Mouse (Mus musculus) ES-Bruce4 (cell line): ENCODE measurements at regions not wholly inside any gene's neighbourhood (a gene's known extent, or its start where the extent isn't known, plus 50 kb on each side); places are given as distances from the start of the nearest gene placed in this dataset.
A peak's percentile ranks its signal among the peaks of the same experiment; 100 is the strongest.

ENCODE experiments used
- H3K27ac ChIP-seq: 2 replicates; pipeline ENCODE4 v1.5.1; 2012; ENCODE audit warnings: low read length, inconsistent platforms; ENCODE audit not compliant: insufficient read depth
- H3K27me3 ChIP-seq: 2 replicates; pipeline ENCODE4 v1.6.1; 2012; ENCODE audit warnings: mild to moderate bottlenecking, low read length, inconsistent platforms; ENCODE audit not compliant: control insufficient read depth, poor library complexity, insufficient read depth, severe bottlenecking
- H3K36me3 ChIP-seq: 2 replicates; pipeline ENCODE4 v1.6.1; 2012; ENCODE audit warnings: inconsistent platforms, mild to moderate bottlenecking, low read length, moderate library complexity; ENCODE audit not compliant: control insufficient read depth, poor library complexity, insufficient read depth, severe bottlenecking
- H3K4me1 ChIP-seq: one replicate; pipeline ENCODE4 v1.8.1; 2011; ENCODE audit warnings: low read length; ENCODE audit not compliant: control insufficient read depth, insufficient read depth
- H3K4me3 ChIP-seq: 2 replicates; pipeline ENCODE4 v1.5.1; 2011; ENCODE audit warnings: low read depth, mild to moderate bottlenecking, low read length
- H3K9ac ChIP-seq: 2 replicates; pipeline ENCODE4 v1.6.1; 2012; ENCODE audit warnings: low read depth, mild to moderate bottlenecking, inconsistent platforms; ENCODE audit not compliant: poor library complexity, severe bottlenecking
- H3K9me3 ChIP-seq: replicated peaks from 2 replicates; pipeline ENCODE4 v1.6.1; 2012; ENCODE audit warnings: mild to moderate bottlenecking, low read length, inconsistent platforms; ENCODE audit not compliant: control insufficient read depth, poor library complexity, insufficient read depth, severe bottlenecking
- CTCF ChIP-seq: IDR thresholded peaks from one replicate; pipeline ENCODE4 v1.8.1; 2011; ENCODE audit warnings: low read depth, low read length
- EP300 ChIP-seq: IDR thresholded peaks from 2 replicates; pipeline ENCODE4 v1.6.1; 2011; ENCODE audit warnings: low read depth, low read length; ENCODE audit not compliant: insufficient read depth
- POLR2A ChIP-seq: IDR thresholded peaks from one replicate; pipeline ENCODE4 v1.8.1; 2011; ENCODE audit warnings: low read length; ENCODE audit not compliant: insufficient read depth

GRCm38 (mm10) chr10:21689847-21690269 lies 96.9 kb downstream of the 1700020N01Rik start:
- Histone ChIP-seq H3K4me1 (peaks cover 3% of the 10 kb centered on the region), H3K9me3 (no peaks in the 10 kb centered on the region), H3K27ac (no peak overlapping the region), H3K36me3 (no peaks in the 10 kb centered on the region), H3K4me3 (no peak overlapping the region), H3K27me3 (no peaks in the 10 kb centered on the region), H3K9ac (no peak overlapping the region)
- TF ChIP-seq POLR2A (no peak), CTCF (no peak), EP300 (no peak)

- H3K4me3 ChIP-seq: no peak overlapping the region
- H3K36me3 ChIP-seq: no peaks in the 10 kb centered on the region
- no peak overlapping the region for H3K27ac ChIP-seq
- no peaks in the 10 kb centered on the region for H3K4me1 ChIP-seq
- TF ChIP-seq POLR2A (no peak), EP300 (no peak), CTCF (no peak)
- H3K27me3 ChIP-seq: no peaks in the 10 kb centered on the region
- no peak overlapping the region for H3K9ac ChIP-seq
- H3K9me3 ChIP-seq: no peaks in the 10 kb centered on the region; the same call in 1 of the 2 replicates
Measured at GRCm38 (mm10) chr10:21695185-21695584, 102.2 kb downstream of the 1700020N01Rik start.

DNA sequence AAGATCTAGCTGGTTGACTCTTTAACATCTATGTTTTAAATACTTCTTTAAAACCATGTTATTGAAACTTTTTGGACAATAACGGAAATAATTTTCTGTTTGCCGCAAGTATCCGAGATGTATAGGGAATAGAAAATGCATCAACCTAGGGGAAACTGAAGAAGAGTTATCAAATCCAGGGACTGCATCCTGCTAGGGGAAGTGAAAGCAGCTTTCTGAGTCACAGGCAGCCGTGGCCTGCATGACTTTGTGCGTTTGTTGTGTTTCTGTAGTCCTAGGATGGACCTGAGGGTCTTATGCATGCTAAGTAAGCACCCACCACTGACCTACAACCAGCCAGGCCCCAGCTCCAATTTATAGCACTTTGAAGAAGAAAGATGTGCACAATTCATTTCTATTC lies 103.7 kb downstream of the 1700020N01Rik start:
- Histone ChIP-seq H3K9me3 (no peaks in the 10 kb centered on the region; the same call in 1 of the 2 replicates), H3K9ac (no peak overlapping the region), H3K4me3 (no peak overlapping the region), H3K27ac (no peak overlapping the region), H3K36me3 (no peaks in the 10 kb centered on the region), H3K27me3 (no peaks in the 10 kb centered on the region), H3K4me1 (no peaks in the 10 kb centered on the region)
- TF ChIP-seq EP300: no peak
- TF ChIP-seq POLR2A: no peak
- TF ChIP-seq CTCF: no peak

DNA sequence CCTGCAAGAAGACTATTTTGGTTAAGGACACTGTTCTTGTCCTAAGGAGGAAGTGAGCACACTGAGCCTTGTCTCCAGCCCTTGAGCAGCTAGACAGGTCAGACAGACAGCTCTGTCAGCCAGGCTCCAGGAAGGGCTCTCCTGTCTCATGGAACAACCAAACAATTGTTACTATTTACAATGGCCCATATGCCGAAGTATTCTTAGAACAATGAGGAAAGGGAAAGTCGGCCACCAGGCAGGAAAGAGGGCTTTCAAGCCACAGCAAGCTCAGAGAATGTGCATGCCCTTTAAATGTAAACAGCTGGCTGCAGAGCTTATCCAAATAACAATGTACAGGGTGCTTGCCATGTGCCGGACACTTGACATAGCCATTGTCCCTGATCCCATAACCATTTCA lies 108.6 kb downstream of the 1700020N01Rik start:
- Histone ChIP-seq H3K27ac (no peak overlapping the region), H3K9me3 (no peaks in the 10 kb centered on the region; the same call in 1 of the 2 replicates), H3K9ac (no peak overlapping the region), H3K36me3 (no peaks in the 10 kb centered on the region), H3K27me3 (peaks cover 2% of the 10 kb centered on the region; the same call in 1 of the 2 replicates), H3K4me1 (no peaks in the 10 kb centered on the region), H3K4me3 (no peak overlapping the region)
- peak; percentile 92 for TF ChIP-seq EP300
- TF ChIP-seq POLR2A: no peak
- TF ChIP-seq CTCF: no peak

DNA sequence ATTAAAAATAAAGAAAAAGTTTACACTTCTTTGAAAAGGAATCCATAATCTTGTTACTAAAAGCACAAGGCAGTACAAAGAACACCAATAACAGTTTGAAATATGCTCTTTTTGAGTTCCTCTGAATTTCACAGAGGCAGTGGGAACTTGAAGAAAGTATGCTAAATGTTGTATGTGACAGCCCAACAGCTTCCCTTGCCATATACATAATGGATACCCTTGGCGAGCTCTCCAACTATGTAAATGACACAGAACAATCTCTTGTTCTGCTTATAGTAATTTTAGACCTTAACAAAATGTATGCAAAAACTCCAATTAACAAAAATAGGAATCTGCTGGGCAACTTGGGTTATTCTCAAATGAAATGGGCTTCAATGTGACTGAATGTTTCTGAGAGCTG lies 109.2 kb downstream of the 1700020N01Rik start:
- Histone ChIP-seq H3K27me3 (peaks cover 2% of the 10 kb centered on the region; the same call in 1 of the 2 replicates), H3K9me3 (no peaks in the 10 kb centered on the region; the same call in 1 of the 2 replicates)

DNA sequence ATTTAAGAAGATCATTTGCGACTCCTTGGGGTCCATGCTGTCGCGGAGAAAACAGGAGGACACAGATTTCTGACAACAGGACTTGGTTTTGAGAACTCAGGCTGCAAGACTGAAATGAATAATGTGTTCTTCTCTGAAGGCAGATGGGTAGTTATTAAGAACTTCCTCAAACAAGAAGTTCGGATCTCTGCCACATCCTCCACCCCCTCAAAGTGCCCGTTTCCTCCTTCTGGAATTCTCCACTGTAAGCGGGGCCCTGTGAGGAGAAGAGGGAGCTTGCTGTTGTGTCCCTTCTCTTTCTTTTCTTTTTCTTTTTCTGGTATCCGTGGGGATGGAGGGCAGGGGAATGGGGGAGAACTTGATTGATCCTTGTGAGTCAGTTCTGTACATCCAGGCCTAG lies 118.9 kb downstream of the 1700020N01Rik start:
- Histone ChIP-seq H3K9ac (no peak overlapping the region), H3K27ac (no peak overlapping the region), H3K4me3 (no peak overlapping the region), H3K9me3 (no peaks in the 10 kb centered on the region), H3K4me1 (no peaks in the 10 kb centered on the region), H3K36me3 (no peaks in the 10 kb centered on the region), H3K27me3 (no peaks in the 10 kb centered on the region)
- TF ChIP-seq POLR2A (no peak), CTCF (no peak), EP300 (no peak)

More for the DNA sequence above, 109.2 kb downstream of the 1700020N01Rik start:
- TF ChIP-seq EP300 (no peak), CTCF (no peak), POLR2A (no peak)
- no peak overlapping the region for H3K4me3 ChIP-seq
- no peak overlapping the region for H3K27ac ChIP-seq
- H3K9ac ChIP-seq: no peak overlapping the region
- no peaks in the 10 kb centered on the region for H3K4me1 ChIP-seq
- H3K36me3 ChIP-seq: no peaks in the 10 kb centered on the region
